Mouse (Mus musculus): Measurements from ENCODE around the gene Nhlh2. TPM values are rescaled to one million over a fixed set of nuclear protein-coding genes. Genes with fewer than 3 reads are reported as not detected.

Nhlh2 gene
- total RNA-seq (2014; fragmentation: Nextera tagmentation) (not detected in 2 replicates), total RNA-seq (2017) (under 0.01 and 0.06 TPM in 2 replicates), polyA plus RNA-seq (2012) (not detected in 2 replicates)

- Histone ChIP-seq H3K4me1 (ENCODE audit: insufficient read depth, low read depth, low read length) (no peaks in the 10 kb centered on the region), H3K4me3 (ENCODE audit: low read depth, low read length) (no peak within 1 kb of the TSS), H3K36me3 (replicated peaks) (no peaks in the 10 kb centered on the region), H3K27me3 (ENCODE audit: insufficient read depth, low read length) (peaks cover 2% of the 10 kb centered on the region; the same call in 1 of the 2 replicates), H3K9me3 (replicated peaks) (peaks cover 14% of the 10 kb centered on the region)
- DNase-seq (ENCODE audit: low spot score) = no peak
- no peak for TF ChIP-seq CTCF (IDR thresholded peaks at IDR 0.05; ENCODE audit: low read depth, low read length)
- TF ChIP-seq GATA2 (IDR thresholded peaks at IDR 0.05; ENCODE audit: borderline replicate concordance, low read depth, low read length) = no peak
- no peak for TF ChIP-seq GATA1 (IDR thresholded peaks at IDR 0.05; ENCODE audit: borderline replicate concordance, low read length)
- TF ChIP-seq TAL1 (conservative IDR thresholded peaks at IDR 0.05; ENCODE audit: low read depth, low read length) = no peak
- no peak for TF ChIP-seq POLR2AphosphoS5 (IDR thresholded peaks at IDR 0.05; ENCODE audit: insufficient replicate concordance, low read depth, low read length)
- no peak for ATAC-seq (ENCODE audit: extremely low read depth, insufficient number of reproducible peaks, low FRiP score, poor library complexity, severe bottlenecking)
Observed at GRCm38 (mm10) chr3:102009926-102010381, at the start of gene Nhlh2. Gene Nhlh2 (plus strand): TSS chr3:102010076.

DNA sequence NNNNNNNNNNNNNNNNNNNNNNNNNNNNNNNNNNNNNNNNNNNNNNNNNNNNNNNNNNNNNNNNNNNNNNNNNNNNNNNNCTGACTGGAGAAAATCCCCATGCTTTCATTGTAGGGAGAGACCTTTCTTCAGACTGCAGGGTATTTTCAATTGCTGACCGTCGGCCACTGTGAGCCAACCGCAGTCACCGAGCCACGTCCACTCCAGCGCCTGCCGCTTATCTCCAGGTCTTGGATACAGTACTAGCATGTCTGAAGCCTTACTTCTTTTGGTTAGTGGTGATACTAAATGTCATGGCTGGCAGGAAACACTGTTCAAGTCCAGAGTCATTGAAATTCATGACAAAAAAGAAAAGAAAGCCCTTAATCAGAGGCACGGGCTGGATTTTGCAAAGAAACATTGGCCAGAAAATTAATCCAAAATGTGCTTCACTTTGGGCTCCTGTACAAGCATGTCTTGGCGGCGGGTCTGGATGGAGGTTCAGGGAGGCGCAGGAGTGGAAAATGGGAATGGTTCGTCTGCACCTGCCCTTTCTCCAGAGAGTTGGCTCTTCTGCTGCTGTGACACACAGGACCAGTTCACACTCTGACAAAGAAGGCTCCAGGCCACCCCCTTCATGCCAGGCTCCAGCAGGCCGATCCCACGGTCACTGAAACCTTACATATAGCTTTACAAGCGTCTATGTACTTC is 48.6 kb upstream of the Nhlh2 start:
- Histone ChIP-seq H3K4me1 (ENCODE audit: insufficient read depth, low read depth, low read length) (no peaks in the 10 kb centered on the region), H3K27me3 (ENCODE audit: insufficient read depth, low read length) (no peaks in the 10 kb centered on the region; the same call in 1 of the 2 replicates), H3K36me3 (replicated peaks) (no peaks in the 10 kb centered on the region), H3K9me3 (replicated peaks) (no peaks in the 10 kb centered on the region), H3K4me3 (ENCODE audit: low read depth, low read length) (no peak overlapping the region)
- ATAC-seq (ENCODE audit: extremely low read depth, insufficient number of reproducible peaks, low FRiP score, poor library complexity, severe bottlenecking) = no peak
- DNase-seq (ENCODE audit: low spot score) = no peak
- TF ChIP-seq TAL1 (conservative IDR thresholded peaks at IDR 0.05; ENCODE audit: low read depth, low read length) = no peak
- TF ChIP-seq POLR2AphosphoS5 (IDR thresholded peaks at IDR 0.05; ENCODE audit: insufficient replicate concordance, low read depth, low read length) = no peak

DNA sequence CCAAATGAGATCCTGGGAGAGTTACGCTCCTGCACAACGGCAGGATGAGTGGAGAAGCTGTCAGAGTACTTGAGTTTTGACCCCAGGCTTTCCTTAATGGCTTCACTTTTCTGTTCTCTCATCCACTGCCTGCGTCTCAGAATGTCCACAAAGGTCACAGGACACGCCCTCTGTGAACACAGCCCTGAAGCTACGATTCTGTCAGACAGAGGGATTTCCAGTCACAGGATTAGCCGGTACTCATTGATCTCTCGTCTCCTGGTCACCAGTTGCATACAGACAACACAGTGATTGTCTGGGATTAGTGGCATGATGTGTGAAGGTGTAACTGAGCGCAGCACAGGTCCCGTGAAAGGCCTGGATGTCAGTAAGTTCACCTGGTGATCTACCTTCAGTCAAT is 46.4 kb upstream of the Nhlh2 start:
- no peak for TF ChIP-seq GATA1 (IDR thresholded peaks at IDR 0.05; ENCODE audit: borderline replicate concordance, low read length)
- no peak for TF ChIP-seq POLR2AphosphoS5 (IDR thresholded peaks at IDR 0.05; ENCODE audit: insufficient replicate concordance, low read depth, low read length)
- no peak for TF ChIP-seq CTCF (IDR thresholded peaks at IDR 0.05; ENCODE audit: low read depth, low read length)
- TF ChIP-seq TAL1 (conservative IDR thresholded peaks at IDR 0.05; ENCODE audit: low read depth, low read length) = no peak
- TF ChIP-seq GATA2 (IDR thresholded peaks at IDR 0.05; ENCODE audit: borderline replicate concordance, low read depth, low read length) = no peak
- DNase-seq (ENCODE audit: low spot score) = no peak
- ATAC-seq (ENCODE audit: extremely low read depth, insufficient number of reproducible peaks, low FRiP score, poor library complexity, severe bottlenecking) = no peak
- no peak overlapping the region for H3K4me3 ChIP-seq (ENCODE audit: low read depth, low read length)
- no peaks in the 10 kb centered on the region for H3K9me3 ChIP-seq (replicated peaks)
- H3K27me3 ChIP-seq (ENCODE audit: insufficient read depth, low read length) = no peaks in the 10 kb centered on the region; the same call in 1 of the 2 replicates
- H3K4me1 ChIP-seq (ENCODE audit: insufficient read depth, low read depth, low read length) = no peaks in the 10 kb centered on the region
- no peaks in the 10 kb centered on the region for H3K36me3 ChIP-seq (replicated peaks)

DNA sequence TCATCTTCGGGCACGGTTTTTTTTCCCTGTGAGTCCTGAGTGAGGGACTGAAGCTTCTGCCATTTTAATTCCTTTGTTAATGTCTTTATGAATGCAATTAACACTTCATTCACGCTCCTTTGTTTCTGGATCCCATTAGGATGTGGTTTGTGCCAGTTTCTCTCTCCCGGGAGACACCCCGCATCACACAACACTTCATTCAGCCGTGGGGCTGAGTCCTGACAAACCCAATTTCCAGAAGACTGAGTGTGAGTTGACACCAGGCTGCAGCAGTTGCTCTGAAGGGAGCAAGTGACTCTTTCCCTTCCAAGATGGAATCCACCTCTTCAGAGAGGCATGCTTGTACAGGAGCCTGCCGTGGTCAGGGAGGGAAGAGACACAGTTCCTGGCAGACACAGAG is 45.5 kb upstream of the Nhlh2 start:
- DNase-seq (ENCODE audit: low spot score) (no peak), ATAC-seq (ENCODE audit: extremely low read depth, insufficient number of reproducible peaks, low FRiP score, poor library complexity, severe bottlenecking) (no peak)
- TF ChIP-seq CTCF (IDR thresholded peaks at IDR 0.05; ENCODE audit: low read depth, low read length) = no peak
- TF ChIP-seq POLR2AphosphoS5 (IDR thresholded peaks at IDR 0.05; ENCODE audit: insufficient replicate concordance, low read depth, low read length) = no peak
- TF ChIP-seq GATA2 (IDR thresholded peaks at IDR 0.05; ENCODE audit: borderline replicate concordance, low read depth, low read length) = no peak
- TF ChIP-seq TAL1 (conservative IDR thresholded peaks at IDR 0.05; ENCODE audit: low read depth, low read length) = no peak
- Histone ChIP-seq H3K4me1 (ENCODE audit: insufficient read depth, low read depth, low read length) (no peaks in the 10 kb centered on the region), H3K9me3 (replicated peaks) (no peaks in the 10 kb centered on the region), H3K27me3 (ENCODE audit: insufficient read depth, low read length) (no peaks in the 10 kb centered on the region; the same call in none of the 2 replicates), H3K36me3 (replicated peaks) (no peaks in the 10 kb centered on the region), H3K4me3 (ENCODE audit: low read depth, low read length) (no peak overlapping the region)

- ATAC-seq (ENCODE audit: extremely low read depth, insufficient number of reproducible peaks, low FRiP score, poor library complexity, severe bottlenecking) (no peak), DNase-seq (ENCODE audit: low spot score) (no peak)
- no peak for TF ChIP-seq TAL1 (conservative IDR thresholded peaks at IDR 0.05; ENCODE audit: low read depth, low read length)
- TF ChIP-seq GATA1 (IDR thresholded peaks at IDR 0.05; ENCODE audit: borderline replicate concordance, low read length) = no peak
- no peak for TF ChIP-seq GATA2 (IDR thresholded peaks at IDR 0.05; ENCODE audit: borderline replicate concordance, low read depth, low read length)
- no peak for TF ChIP-seq POLR2AphosphoS5 (IDR thresholded peaks at IDR 0.05; ENCODE audit: insufficient replicate concordance, low read depth, low read length)
- TF ChIP-seq CTCF (IDR thresholded peaks at IDR 0.05; ENCODE audit: low read depth, low read length) = no peak
- no peaks in the 10 kb centered on the region; the same call in 1 of the 2 replicates for H3K27me3 ChIP-seq (ENCODE audit: insufficient read depth, low read length)
- H3K4me1 ChIP-seq (ENCODE audit: insufficient read depth, low read depth, low read length) = no peaks in the 10 kb centered on the region
- H3K9me3 ChIP-seq (replicated peaks) = no peaks in the 10 kb centered on the region
- no peak overlapping the region for H3K4me3 ChIP-seq (ENCODE audit: low read depth, low read length)
- no peaks in the 10 kb centered on the region for H3K36me3 ChIP-seq (replicated peaks)
Observed at GRCm38 (mm10) chr3:101966825-101967558, 42.9 kb upstream of the Nhlh2 start.

DNA sequence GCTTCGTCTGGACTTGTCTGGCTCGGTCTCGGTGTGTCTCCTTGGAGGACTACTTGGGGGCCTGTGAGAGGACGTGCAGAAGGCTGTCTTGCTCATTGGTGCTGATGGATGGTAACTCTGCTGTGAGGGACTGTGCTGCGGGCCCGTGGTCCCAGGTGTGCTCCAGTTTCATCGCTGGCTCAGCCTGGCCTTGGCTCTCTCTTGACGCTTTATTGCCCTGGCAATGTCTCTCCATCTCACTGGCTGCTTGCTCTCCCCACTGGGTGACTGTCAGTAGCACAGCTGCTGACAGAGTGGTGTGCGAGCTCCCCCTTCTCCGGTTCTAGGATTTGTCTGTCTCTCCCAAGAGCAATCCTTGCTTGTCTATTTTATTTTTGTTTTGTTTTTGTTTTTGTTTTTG is 34.5 kb upstream of the Nhlh2 start:
- Histone ChIP-seq H3K27me3 (ENCODE audit: insufficient read depth, low read length) (no peaks in the 10 kb centered on the region; the same call in 1 of the 2 replicates), H3K4me1 (ENCODE audit: insufficient read depth, low read depth, low read length) (no peaks in the 10 kb centered on the region), H3K36me3 (replicated peaks) (no peaks in the 10 kb centered on the region), H3K4me3 (ENCODE audit: low read depth, low read length) (no peak overlapping the region), H3K9me3 (replicated peaks) (no peaks in the 10 kb centered on the region)
- DNase-seq (ENCODE audit: low spot score) (no peak), ATAC-seq (ENCODE audit: extremely low read depth, insufficient number of reproducible peaks, low FRiP score, poor library complexity, severe bottlenecking) (no peak)
- TF ChIP-seq CTCF (IDR thresholded peaks at IDR 0.05; ENCODE audit: low read depth, low read length) (no peak), POLR2AphosphoS5 (IDR thresholded peaks at IDR 0.05; ENCODE audit: insufficient replicate concordance, low read depth, low read length) (no peak), GATA1 (IDR thresholded peaks at IDR 0.05; ENCODE audit: borderline replicate concordance, low read length) (no peak)

Measured in G1E (cell line).